Mouse (Mus musculus) embryonic facial prominence, embryonic 13.5 days (tissue): ENCODE measurements around the gene Arl15. TPM values are rescaled to one million over a fixed set of nuclear protein-coding genes. Genes with fewer than 3 reads are reported as not detected.

ENCODE experiments used
- ATAC-seq: fragments of 200-750 bp; cut with Nextera tagmentation; 2 replicates; pipeline ENCODE4 v1.8.0; 2017; ENCODE audit warnings: low read depth; ENCODE audit not compliant: insufficient number of reproducible peaks, insufficient read depth, low FRiP score, low TSS enrichment
- H3K27ac ChIP-seq: fragments of 300-500 bp; sonication (generic); 2 replicates; pipeline ENCODE4 v1.5.1; 2015; ENCODE audit warnings: moderate library complexity, mild to moderate bottlenecking, inconsistent platforms
- H3K27me3 ChIP-seq: fragments of 300-500 bp; sonication (generic); 2 replicates; pipeline ENCODE4 v1.6.1; 2015; ENCODE audit warnings: mild to moderate bottlenecking, inconsistent platforms
- H3K36me3 ChIP-seq: fragments of 300-500 bp; sonication (generic); 2 replicates; pipeline ENCODE4 v1.6.1; 2015; ENCODE audit warnings: mild to moderate bottlenecking, inconsistent platforms
- H3K4me1 ChIP-seq: fragments of 300-500 bp; sonication (generic); 2 replicates; pipeline ENCODE4 v1.6.1; 2015; ENCODE audit warnings: inconsistent platforms
- H3K4me2 ChIP-seq: fragments of 300-500 bp; sonication (generic); 2 replicates; pipeline ENCODE4 v1.6.1; 2015; ENCODE audit warnings: moderate library complexity, mild to moderate bottlenecking, inconsistent platforms
- H3K4me3 ChIP-seq: fragments of 300-500 bp; sonication (generic); 2 replicates; pipeline ENCODE4 v1.5.1; 2015; ENCODE audit warnings: mild to moderate bottlenecking, inconsistent platforms
- H3K9ac ChIP-seq: fragments of 300-500 bp; sonication (generic); 2 replicates; pipeline ENCODE4 v1.6.1; 2015; ENCODE audit warnings: mild to moderate bottlenecking, inconsistent platforms
- H3K9me3 ChIP-seq: fragments of 300-500 bp; sonication (generic); 2 replicates; pipeline ENCODE4 v1.6.1; 2016; ENCODE audit warnings: inconsistent platforms
- WGBS: fragments of 180-500 bp; shearing (Covaris S2); methylation state at CpG from one replicate; pipeline ENCODE4 v1.1.7; 2015; ENCODE audit warnings: mixed read lengths; 5-methylcytosine and 5-hydroxymethylcytosine counted together
- polyA plus RNA-seq: library from polyadenylated mRNA; unstranded; fragments of >200 nt; fragmentation: Nextera tagmentation; extraction: Ambion mirVana; gene quantifications from 2 replicates; pipeline ENCODE4 v1.2.1, GENCODE M21; 2015

Gene Arl15
- polyA plus RNA-seq, 1 experiment from 2014 or later = 16.5 TPM

- H3K4me2 ChIP-seq = no peak overlapping the region
- no peak overlapping the region for H3K27ac ChIP-seq
- peaks cover 19% of the 10 kb centered on the region for H3K4me1 ChIP-seq
- no peaks in the 10 kb centered on the region for H3K36me3 ChIP-seq
- no peak overlapping the region for H3K4me3 ChIP-seq
- H3K9ac ChIP-seq = no peak overlapping the region
- H3K9me3 ChIP-seq = no peaks in the 10 kb centered on the region
- whole genome bisulfite sequencing = 82% methylated on average over 10 of the region's 10 CpGs
- ATAC-seq = no peak
- no peaks in the 10 kb centered on the region for H3K27me3 ChIP-seq
These were observed 69.4 kb downstream of the Arl15 start for GRCm38 (mm10) chr13:113863688-113864087.

- WGBS = 55% methylated on average over 7 of the region's 7 CpGs
- Histone ChIP-seq H3K4me3 (no peak overlapping the region), H3K4me1 (peaks cover 15% of the 10 kb centered on the region), H3K9me3 (no peaks in the 10 kb centered on the region), H3K27ac (no peak overlapping the region), H3K4me2 (no peak overlapping the region), H3K36me3 (no peaks in the 10 kb centered on the region), H3K9ac (no peak overlapping the region), H3K27me3 (no peaks in the 10 kb centered on the region)
- ATAC-seq = no peak
These were observed 70.0 kb downstream of the Arl15 start for GRCm38 (mm10) chr13:113864278-113864677.

DNA sequence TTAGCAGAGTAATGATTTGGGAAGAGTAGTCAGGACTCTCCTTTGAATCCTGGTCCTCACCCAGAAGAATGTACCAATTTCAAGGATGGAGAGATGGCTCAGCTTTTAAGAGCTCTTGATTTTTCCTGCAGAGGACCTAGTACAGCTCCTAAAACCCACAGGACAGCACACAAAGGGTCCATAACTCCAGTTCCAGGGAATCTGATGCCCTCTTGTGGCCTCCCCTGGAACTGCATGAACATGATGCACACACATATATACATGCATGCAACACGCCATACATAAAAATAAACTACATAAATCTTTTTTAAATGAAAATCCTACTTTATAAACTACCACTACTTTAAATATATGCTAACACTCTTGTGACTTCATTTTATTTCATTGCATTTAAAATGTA lies 70.6 kb downstream of the Arl15 start:
- Histone ChIP-seq H3K36me3 (no peaks in the 10 kb centered on the region), H3K4me3 (no peak overlapping the region), H3K9ac (no peak overlapping the region), H3K9me3 (no peaks in the 10 kb centered on the region), H3K27me3 (no peaks in the 10 kb centered on the region), H3K4me1 (peaks cover 15% of the 10 kb centered on the region; the same call in 1 of the 2 replicates), H3K4me2 (no peak overlapping the region), H3K27ac (no peak overlapping the region)
- ATAC-seq = no peak
- WGBS = 44% methylated on average over 1 of the region's 1 CpGs

GRCm38 (mm10) chr13:113865378-113865777 lies 71.1 kb downstream of the Arl15 start:
- no peaks in the 10 kb centered on the region for H3K9me3 ChIP-seq
- no peak overlapping the region for H3K4me2 ChIP-seq
- H3K27me3 ChIP-seq = no peaks in the 10 kb centered on the region
- peaks cover 17% of the 10 kb centered on the region for H3K4me1 ChIP-seq
- H3K27ac ChIP-seq = no peak overlapping the region
- WGBS = 55% methylated on average over 6 of the region's 6 CpGs
- H3K36me3 ChIP-seq = no peaks in the 10 kb centered on the region
- H3K9ac ChIP-seq = no peak overlapping the region
- ATAC-seq = no peak
- H3K4me3 ChIP-seq = no peak overlapping the region

GRCm38 (mm10) chr13:113865806-113866205 lies 71.5 kb downstream of the Arl15 start:
- Histone ChIP-seq H3K27me3 (no peaks in the 10 kb centered on the region), H3K27ac (no peak overlapping the region), H3K4me2 (no peak overlapping the region), H3K9ac (no peak overlapping the region), H3K36me3 (no peaks in the 10 kb centered on the region), H3K4me1 (peaks cover 17% of the 10 kb centered on the region), H3K4me3 (no peak overlapping the region), H3K9me3 (no peaks in the 10 kb centered on the region)
- ATAC-seq = no peak
- WGBS = 34% methylated on average over 7 of the region's 7 CpGs

- Histone ChIP-seq H3K9ac (no peak overlapping the region), H3K27ac (no peak overlapping the region), H3K4me2 (no peak overlapping the region), H3K9me3 (no peaks in the 10 kb centered on the region), H3K4me1 (peaks cover 15% of the 10 kb centered on the region), H3K4me3 (no peak overlapping the region), H3K27me3 (no peaks in the 10 kb centered on the region), H3K36me3 (no peaks in the 10 kb centered on the region)
- WGBS = 91% methylated on average over 2 of the region's 2 CpGs
- no peak for ATAC-seq
These were observed 73.4 kb downstream of the Arl15 start for GRCm38 (mm10) chr13:113867736-113868135.

GRCm38 (mm10) chr13:113869212-113870205 lies 75.2 kb downstream of the Arl15 start:
- peaks cover 15% of the 10 kb centered on the region for H3K4me1 ChIP-seq
- no peak overlapping the region for H3K4me3 ChIP-seq
- no peaks in the 10 kb centered on the region for H3K27me3 ChIP-seq
- H3K9me3 ChIP-seq = no peaks in the 10 kb centered on the region
- no peak overlapping the region for H3K9ac ChIP-seq
- H3K27ac ChIP-seq = no peak overlapping the region
- H3K36me3 ChIP-seq = no peaks in the 10 kb centered on the region
- no peak overlapping the region for H3K4me2 ChIP-seq
- WGBS = 55% methylated on average over 20 of the region's 20 CpGs
- ATAC-seq = peak; percentile 45; the same call in 1 of the 2 replicates

DNA sequence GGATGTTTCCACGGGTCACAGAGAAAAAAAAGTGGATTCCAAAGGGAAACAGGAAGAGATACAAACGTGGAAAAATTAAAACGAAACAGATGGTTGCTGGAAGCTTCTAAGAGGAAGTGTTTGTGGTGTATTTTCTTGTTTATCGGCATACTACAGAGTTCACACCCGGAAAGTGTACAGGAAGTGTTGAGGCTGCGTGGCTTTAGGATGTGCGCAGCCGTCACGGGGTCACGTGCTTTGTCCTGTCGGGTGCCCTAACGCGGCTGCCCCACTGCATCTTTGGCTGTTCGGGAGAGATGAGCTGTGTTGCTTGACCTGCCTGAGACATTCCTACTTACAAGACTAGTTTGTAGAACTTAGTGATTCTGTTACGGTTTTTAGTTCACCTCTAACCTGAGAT lies 76.1 kb downstream of the Arl15 start:
- H3K27me3 ChIP-seq = no peaks in the 10 kb centered on the region
- H3K4me1 ChIP-seq = peaks cover 15% of the 10 kb centered on the region
- H3K4me3 ChIP-seq = no peak overlapping the region
- 72% methylated on average over 15 of the region's 15 CpGs for WGBS
- no peaks in the 10 kb centered on the region for H3K9me3 ChIP-seq
- ATAC-seq = no peak
- H3K36me3 ChIP-seq = no peaks in the 10 kb centered on the region
- no peak overlapping the region for H3K27ac ChIP-seq
- H3K9ac ChIP-seq = no peak overlapping the region
- no peak overlapping the region for H3K4me2 ChIP-seq

DNA sequence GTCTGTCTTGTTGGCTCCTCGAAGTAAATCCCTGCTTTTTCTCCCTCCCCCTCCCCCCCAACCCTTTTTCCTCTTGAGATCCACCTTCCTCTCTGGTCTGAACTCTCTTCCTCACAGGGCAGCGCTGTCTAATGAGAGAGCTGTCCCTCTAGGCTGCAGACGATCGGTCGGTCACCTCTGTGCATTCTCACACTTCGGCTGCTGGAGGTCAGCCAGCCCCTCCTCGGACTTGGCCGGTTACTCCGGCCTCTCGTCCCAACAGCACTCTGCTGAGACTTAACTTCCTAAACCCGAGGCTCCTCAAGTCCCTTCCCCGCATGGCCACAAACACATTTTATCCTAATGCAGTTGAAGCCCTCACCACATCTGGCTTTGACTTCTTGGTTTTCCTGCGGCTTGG lies 77.5 kb downstream of the Arl15 start:
- Histone ChIP-seq H3K4me1 (peaks cover 15% of the 10 kb centered on the region), H3K36me3 (no peaks in the 10 kb centered on the region), H3K4me3 (no peak overlapping the region), H3K27me3 (no peaks in the 10 kb centered on the region), H3K9me3 (no peaks in the 10 kb centered on the region), H3K27ac (no peak overlapping the region), H3K4me2 (no peak overlapping the region), H3K9ac (no peak overlapping the region)
- 41% methylated on average over 13 of the region's 13 CpGs for WGBS
- ATAC-seq = no peak

DNA sequence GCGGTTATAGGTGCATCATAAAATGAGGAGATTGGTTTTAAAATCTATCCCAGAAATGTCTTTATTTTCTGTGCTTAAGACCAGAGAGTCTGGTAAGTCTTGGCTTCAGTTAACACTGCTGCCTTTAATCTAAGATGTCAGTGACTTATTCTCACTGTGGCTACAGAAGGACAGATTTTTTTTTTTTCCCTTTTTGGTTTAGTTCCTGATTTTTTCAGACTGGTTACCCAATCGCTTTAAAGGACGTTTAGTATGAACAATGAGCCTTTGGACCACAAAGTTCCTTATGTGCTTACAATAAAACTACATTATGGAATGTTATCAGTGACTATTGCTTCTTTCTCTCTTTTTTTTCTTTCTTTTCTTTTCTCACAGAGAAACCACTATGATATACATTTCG lies 81.4 kb downstream of the Arl15 start:
- no peaks in the 10 kb centered on the region for H3K9me3 ChIP-seq
- H3K27ac ChIP-seq = no peak overlapping the region
- no peaks in the 10 kb centered on the region; the same call in 1 of the 2 replicates for H3K27me3 ChIP-seq
- no peak overlapping the region for H3K4me2 ChIP-seq
- no peak overlapping the region for H3K9ac ChIP-seq
- no peak overlapping the region for H3K4me3 ChIP-seq
- 79% methylated on average over 4 of the region's 4 CpGs for WGBS
- peaks cover 15% of the 10 kb centered on the region for H3K4me1 ChIP-seq
- no peaks in the 10 kb centered on the region for H3K36me3 ChIP-seq
- no peak for ATAC-seq

GRCm38 (mm10) chr13:113877420-113877819 lies 83.1 kb downstream of the Arl15 start:
- WGBS = 8% methylated on average over 5 of the region's 5 CpGs
- ATAC-seq = no peak

GRCm38 (mm10) chr13:113878571-113878970 lies 84.3 kb downstream of the Arl15 start:
- H3K4me1 ChIP-seq = peaks cover 20% of the 10 kb centered on the region
- H3K9me3 ChIP-seq = no peaks in the 10 kb centered on the region
- WGBS = 73% methylated on average over 12 of the region's 12 CpGs
- no peak overlapping the region for H3K4me3 ChIP-seq
- no peak overlapping the region for H3K27ac ChIP-seq
- H3K9ac ChIP-seq = no peak overlapping the region
- H3K27me3 ChIP-seq = no peaks in the 10 kb centered on the region; the same call in 1 of the 2 replicates
- ATAC-seq = no peak
- no peaks in the 10 kb centered on the region for H3K36me3 ChIP-seq
- H3K4me2 ChIP-seq = no peak overlapping the region

More at GRCm38 (mm10) chr13:113877420-113877819, 83.1 kb downstream of the Arl15 start:
- H3K27ac ChIP-seq = no peak overlapping the region
- no peaks in the 10 kb centered on the region for H3K9me3 ChIP-seq
- H3K36me3 ChIP-seq = no peaks in the 10 kb centered on the region
- H3K4me1 ChIP-seq = peaks cover 20% of the 10 kb centered on the region
- H3K9ac ChIP-seq = no peak overlapping the region
- no peak overlapping the region for H3K4me2 ChIP-seq
- H3K27me3 ChIP-seq = no peaks in the 10 kb centered on the region; the same call in 1 of the 2 replicates
- H3K4me3 ChIP-seq = no peak overlapping the region
